Mouse (Mus musculus) liver, embryonic 14.5 days (tissue): ENCODE data around the gene Cyp17a1.

Source experiments
- CTCF ChIP-seq: IDR thresholded peaks from 2 replicates; pipeline ENCODE4 v1.5.1; 2016; ENCODE audit warnings: antibody characterized with exemption, low read depth, control low read depth
- EP300 ChIP-seq: IDR thresholded peaks from 2 replicates; pipeline ENCODE4 v1.6.1; 2016; ENCODE audit warnings: antibody characterized with exemption, low read depth

GRCm38 (mm10) chr19:46715016-46715415 lies 42.0 kb upstream of the Cyp17a1 start:
- TF ChIP-seq CTCF (no peak), EP300 (no peak)
